Mouse (Mus musculus): Measurements from ENCODE around the gene Taf1c. TPM values are rescaled to one million over a fixed set of nuclear protein-coding genes. Genes with fewer than 3 reads are reported as not detected.

The Taf1c gene
- polyA plus RNA-seq, 1 experiment from 2014 or later, result 16.7 TPM

- H3K4me3 ChIP-seq, result no peak overlapping the region
- no peak for DNase-seq (ENCODE audit: low spot score)
- no peaks in the 10 kb centered on the region for H3K27me3 ChIP-seq (ENCODE audit: low read depth, poor library complexity, severe bottlenecking)
- no peaks in the 10 kb centered on the region for H3K9me3 ChIP-seq (replicated peaks)
- WGBS, result 94% methylated on average over 14 of the region's 14 CpGs
- no peak overlapping the region for H3K27ac ChIP-seq (replicated peaks)
- peaks cover 70% of the 10 kb centered on the region for H3K36me3 ChIP-seq
- peaks cover 6% of the 10 kb centered on the region for H3K4me1 ChIP-seq
Measured at GRCm38 (mm10) chr8:119563849-119564251, 41.2 kb downstream of the Taf1c start.

GRCm38 (mm10) chr8:119559402-119559720 is 45.7 kb downstream of the Taf1c start:
- no peaks in the 10 kb centered on the region for H3K27me3 ChIP-seq (ENCODE audit: low read depth, poor library complexity, severe bottlenecking)
- H3K9me3 ChIP-seq (replicated peaks), result no peaks in the 10 kb centered on the region
- H3K36me3 ChIP-seq, result peaks cover 39% of the 10 kb centered on the region
- peak overlapping the region; percentile 88; the same call in 1 of the 2 replicates for H3K4me3 ChIP-seq
- 88% methylated on average over 6 of the region's 6 CpGs for WGBS
- H3K4me1 ChIP-seq, result peaks cover 29% of the 10 kb centered on the region
- peak overlapping the region; percentile 96 for H3K27ac ChIP-seq (replicated peaks)
- no peak for DNase-seq (ENCODE audit: low spot score)

GRCm38 (mm10) chr8:119558603-119559401 is 46.2 kb downstream of the Taf1c start, which contains the start of gene Mbtps1:
Gene Mbtps1 (minus strand): TSS chr8:119558735.
- peaks cover 29% of the 10 kb centered on the region for H3K4me1 ChIP-seq
- peaks cover 38% of the 10 kb centered on the region for H3K36me3 ChIP-seq
- H3K9me3 ChIP-seq (replicated peaks), result no peaks in the 10 kb centered on the region
- whole genome bisulfite sequencing, result 6% methylated on average over 63 of the region's 63 CpGs
- no peaks in the 10 kb centered on the region for H3K27me3 ChIP-seq (ENCODE audit: low read depth, poor library complexity, severe bottlenecking)
- H3K27ac ChIP-seq (replicated peaks), result peak within 1 kb of the TSS; percentile 96
- DNase-seq (ENCODE audit: low spot score), result peak; percentile 98
- peak within 1 kb of the TSS; percentile 88 for H3K4me3 ChIP-seq

- H3K36me3 ChIP-seq, result peaks cover 30% of the 10 kb centered on the region
- H3K27ac ChIP-seq (replicated peaks), result peak overlapping the region; percentile 96
- peak overlapping the region; percentile 88 for H3K4me3 ChIP-seq
- peaks cover 32% of the 10 kb centered on the region for H3K4me1 ChIP-seq
- no peaks in the 10 kb centered on the region for H3K9me3 ChIP-seq (replicated peaks)
- DNase-seq (ENCODE audit: low spot score), result no peak
- H3K27me3 ChIP-seq (ENCODE audit: low read depth, poor library complexity, severe bottlenecking), result no peaks in the 10 kb centered on the region
- 2% methylated on average over 55 of the region's 55 CpGs for WGBS
Measured at GRCm38 (mm10) chr8:119557821-119558602, 47.0 kb downstream of the Taf1c start.

- no peaks in the 10 kb centered on the region for H3K27me3 ChIP-seq (ENCODE audit: low read depth, poor library complexity, severe bottlenecking)
- WGBS, result 88% methylated on average over 9 of the region's 9 CpGs
- no peak for DNase-seq (ENCODE audit: low spot score)
- H3K27ac ChIP-seq (replicated peaks), result no peak overlapping the region
- no peaks in the 10 kb centered on the region for H3K9me3 ChIP-seq (replicated peaks)
- H3K4me3 ChIP-seq, result peak overlapping the region; percentile 88
- H3K4me1 ChIP-seq, result peaks cover 32% of the 10 kb centered on the region
- peaks cover 22% of the 10 kb centered on the region for H3K36me3 ChIP-seq
Measured at GRCm38 (mm10) chr8:119557132-119557531, 47.9 kb downstream of the Taf1c start.

GRCm38 (mm10) chr8:119555861-119556260 is 49.2 kb downstream of the Taf1c start:
- no peaks in the 10 kb centered on the region for H3K9me3 ChIP-seq (replicated peaks)
- no peak overlapping the region for H3K4me3 ChIP-seq
- H3K36me3 ChIP-seq, result peaks cover 19% of the 10 kb centered on the region; the same call in 1 of the 2 replicates
- H3K27me3 ChIP-seq (ENCODE audit: low read depth, poor library complexity, severe bottlenecking), result no peaks in the 10 kb centered on the region
- peaks cover 32% of the 10 kb centered on the region for H3K4me1 ChIP-seq
- no peak for DNase-seq (ENCODE audit: low spot score)
- no peak overlapping the region for H3K27ac ChIP-seq (replicated peaks)
- 95% methylated on average over 6 of the region's 6 CpGs for WGBS

- Histone ChIP-seq H3K4me3 (no peak overlapping the region), H3K9me3 (replicated peaks) (no peaks in the 10 kb centered on the region), H3K27me3 (ENCODE audit: low read depth, poor library complexity, severe bottlenecking) (no peaks in the 10 kb centered on the region), H3K4me1 (peaks cover 23% of the 10 kb centered on the region), H3K36me3 (0 out of 2 replicates have a peak, but pooled peaks cover 20% of the 10 kb centered on the region), H3K27ac (replicated peaks) (no peak overlapping the region)
- no peak for DNase-seq (ENCODE audit: low spot score)
- WGBS, result 86% methylated on average over 2 of the region's 2 CpGs
Measured at GRCm38 (mm10) chr8:119552967-119553366, 52.1 kb downstream of the Taf1c start.

- no peak overlapping the region for H3K4me3 ChIP-seq
- H3K36me3 ChIP-seq, result peaks cover 52% of the 10 kb centered on the region
- DNase-seq (ENCODE audit: low spot score), result no peak
- H3K9me3 ChIP-seq (replicated peaks), result no peaks in the 10 kb centered on the region
- H3K27me3 ChIP-seq (ENCODE audit: low read depth, poor library complexity, severe bottlenecking), result no peaks in the 10 kb centered on the region
- H3K4me1 ChIP-seq, result 0 out of 2 replicates have a peak, but pooled peaks cover 2% of the 10 kb centered on the region
- H3K27ac ChIP-seq (replicated peaks), result no peak overlapping the region
- 81% methylated on average over 7 of the region's 7 CpGs for WGBS
Measured at GRCm38 (mm10) chr8:119548560-119549113, 56.4 kb downstream of the Taf1c start.

Other genes starting within 250 kb of the Taf1c start
- 10.9 and 11.4 TPM in 2 replicates for gene Mlycd, start 210.3 kb downstream of the Taf1c start, polyA plus RNA-seq (2016; fragmentation: Nextera tagmentation; extraction: Ambion mirVana)
- gene Osgin1, start 171.1 kb downstream of the Taf1c start, polyA plus RNA-seq (2016; fragmentation: Nextera tagmentation; extraction: Ambion mirVana), result 0.21 and 0.23 TPM in 2 replicates
- 16.3 and 17.0 TPM in 2 replicates for gene Necab2, start 158.5 kb downstream of the Taf1c start, polyA plus RNA-seq (2016; fragmentation: Nextera tagmentation; extraction: Ambion mirVana)
- 0.15 and 1.1 TPM in 2 replicates for gene Slc38a8, start 103.5 kb downstream of the Taf1c start, polyA plus RNA-seq (2016; fragmentation: Nextera tagmentation; extraction: Ambion mirVana)
- gene Mbtps1, start 46.5 kb downstream of the Taf1c start, polyA plus RNA-seq (2016; fragmentation: Nextera tagmentation; extraction: Ambion mirVana), result 111 and 112 TPM in 2 replicates
- gene Hsdl1, start 30.0 kb downstream of the Taf1c start, polyA plus RNA-seq (2016; fragmentation: Nextera tagmentation; extraction: Ambion mirVana), result 73.0 and 88.9 TPM in 2 replicates
- 0.19 and 0.30 TPM in 2 replicates for gene Dnaaf1, start 30.0 kb downstream of the Taf1c start, polyA plus RNA-seq (2016; fragmentation: Nextera tagmentation; extraction: Ambion mirVana)
- gene Adad2, start 7.5 kb upstream of the Taf1c start, polyA plus RNA-seq (2016; fragmentation: Nextera tagmentation; extraction: Ambion mirVana), result 0.28 TPM in 1 of 2 replicates, not detected in the other
- gene Kcng4, start 30.5 kb upstream of the Taf1c start, polyA plus RNA-seq (2016; fragmentation: Nextera tagmentation; extraction: Ambion mirVana), result 0.19 and 0.52 TPM in 2 replicates
- 20.5 and 32.9 TPM in 2 replicates for gene Wfdc1, start 61.1 kb upstream of the Taf1c start, polyA plus RNA-seq (2016; fragmentation: Nextera tagmentation; extraction: Ambion mirVana)
- gene Atp2c2, start 94.8 kb upstream of the Taf1c start, polyA plus RNA-seq (2016; fragmentation: Nextera tagmentation; extraction: Ambion mirVana), result 1.2 and 1.6 TPM in 2 replicates
- gene Tldc1, start 173.2 kb upstream of the Taf1c start, polyA plus RNA-seq (2016; fragmentation: Nextera tagmentation; extraction: Ambion mirVana), result 15.4 and 16.4 TPM in 2 replicates
- 150 and 197 TPM in 2 replicates for gene Cotl1, start 235.3 kb upstream of the Taf1c start, polyA plus RNA-seq (2016; fragmentation: Nextera tagmentation; extraction: Ambion mirVana)